Mouse (Mus musculus): Measurements from ENCODE around the gene Hhipl2. TPM values are rescaled to one million over a fixed set of nuclear protein-coding genes. Genes with fewer than 3 reads are reported as not detected.

Gene Hhipl2
- not detected in 2 replicates for polyA plus RNA-seq (2011; ENCODE audit: insufficient read depth, insufficient read length, low read depth, missing spikeins)

- TF ChIP-seq EP300 (IDR thresholded peaks at IDR 0.05; ENCODE audit: insufficient read depth, low read depth, low read length), result no peak
- TF ChIP-seq POLR2A (IDR thresholded peaks at IDR 0.05; ENCODE audit: insufficient read depth, low read length), result no peak
- TF ChIP-seq CTCF (IDR thresholded peaks at IDR 0.05; ENCODE audit: low read depth, low read length), result no peak
- Histone ChIP-seq H3K9ac (ENCODE audit: low read depth, poor library complexity, severe bottlenecking) (no peak within 1 kb of the TSS), H3K4me1 (ENCODE audit: control insufficient read depth, insufficient read depth, low read length) (no peaks in the 10 kb centered on the region), H3K9me3 (replicated peaks; ENCODE audit: control insufficient read depth, insufficient read depth, low read length, poor library complexity, severe bottlenecking) (no peaks in the 10 kb centered on the region), H3K27ac (ENCODE audit: insufficient read depth, low read length) (no peak within 1 kb of the TSS), H3K27me3 (ENCODE audit: control insufficient read depth, insufficient read depth, low read length, poor library complexity, severe bottlenecking) (no peaks in the 10 kb centered on the region), H3K36me3 (ENCODE audit: control insufficient read depth, insufficient read depth, low read length, poor library complexity, severe bottlenecking) (no peaks in the 10 kb centered on the region), H3K4me3 (ENCODE audit: low read depth, low read length) (peak within 1 kb of the TSS; percentile 17; the same call in 1 of the 2 replicates)
Measured at GRCm38 (mm10) chr1:183417873-183418272, at the start of gene Hhipl2. Gene Hhipl2 (plus strand): TSS chr1:183418215.

- peak overlapping the region; percentile 92 for H3K9ac ChIP-seq (ENCODE audit: low read depth, poor library complexity, severe bottlenecking)
- H3K4me3 ChIP-seq (ENCODE audit: low read depth, low read length), result peak overlapping the region; percentile 86
- no peaks in the 10 kb centered on the region for H3K9me3 ChIP-seq (replicated peaks; ENCODE audit: control insufficient read depth, insufficient read depth, low read length, poor library complexity, severe bottlenecking)
- H3K4me1 ChIP-seq (ENCODE audit: control insufficient read depth, insufficient read depth, low read length), result no peaks in the 10 kb centered on the region
- TF ChIP-seq EP300 (IDR thresholded peaks at IDR 0.05; ENCODE audit: insufficient read depth, low read depth, low read length) (no peak), POLR2A (IDR thresholded peaks at IDR 0.05; ENCODE audit: insufficient read depth, low read length) (no peak), CTCF (IDR thresholded peaks at IDR 0.05; ENCODE audit: low read depth, low read length) (no peak)
- no peaks in the 10 kb centered on the region; the same call in 1 of the 2 replicates for H3K36me3 ChIP-seq (ENCODE audit: control insufficient read depth, insufficient read depth, low read length, poor library complexity, severe bottlenecking)
- no peak overlapping the region for H3K27ac ChIP-seq (ENCODE audit: insufficient read depth, low read length)
- no peaks in the 10 kb centered on the region for H3K27me3 ChIP-seq (ENCODE audit: control insufficient read depth, insufficient read depth, low read length, poor library complexity, severe bottlenecking)
Measured at GRCm38 (mm10) chr1:183368601-183369400, 49.2 kb upstream of the Hhipl2 start.

- H3K36me3 ChIP-seq (ENCODE audit: control insufficient read depth, insufficient read depth, low read length, poor library complexity, severe bottlenecking), result no peaks in the 10 kb centered on the region; the same call in 1 of the 2 replicates
- H3K9ac ChIP-seq (ENCODE audit: low read depth, poor library complexity, severe bottlenecking), result peak within 1 kb of the TSS; percentile 92
- H3K4me3 ChIP-seq (ENCODE audit: low read depth, low read length), result peak within 1 kb of the TSS; percentile 86
- H3K4me1 ChIP-seq (ENCODE audit: control insufficient read depth, insufficient read depth, low read length), result no peaks in the 10 kb centered on the region
- H3K27me3 ChIP-seq (ENCODE audit: control insufficient read depth, insufficient read depth, low read length, poor library complexity, severe bottlenecking), result no peaks in the 10 kb centered on the region
- H3K9me3 ChIP-seq (replicated peaks; ENCODE audit: control insufficient read depth, insufficient read depth, low read length, poor library complexity, severe bottlenecking), result no peaks in the 10 kb centered on the region
- H3K27ac ChIP-seq (ENCODE audit: insufficient read depth, low read length), result no peak within 1 kb of the TSS
- no peak for TF ChIP-seq EP300 (IDR thresholded peaks at IDR 0.05; ENCODE audit: insufficient read depth, low read depth, low read length)
- TF ChIP-seq POLR2A (IDR thresholded peaks at IDR 0.05; ENCODE audit: insufficient read depth, low read length), result peak; percentile 11
- TF ChIP-seq CTCF (IDR thresholded peaks at IDR 0.05; ENCODE audit: low read depth, low read length), result no peak
Measured at GRCm38 (mm10) chr1:183369427-183370014, 48.5 kb upstream of the Hhipl2 start, which contains the start of gene Mia3. Gene Mia3 (minus strand): TSS chr1:183369553.

- H3K9me3 ChIP-seq (replicated peaks; ENCODE audit: control insufficient read depth, insufficient read depth, low read length, poor library complexity, severe bottlenecking), result no peaks in the 10 kb centered on the region
- no peak overlapping the region for H3K27ac ChIP-seq (ENCODE audit: insufficient read depth, low read length)
- no peak overlapping the region for H3K4me3 ChIP-seq (ENCODE audit: low read depth, low read length)
- H3K27me3 ChIP-seq (ENCODE audit: control insufficient read depth, insufficient read depth, low read length, poor library complexity, severe bottlenecking), result no peaks in the 10 kb centered on the region
- TF ChIP-seq CTCF (IDR thresholded peaks at IDR 0.05; ENCODE audit: low read depth, low read length) (no peak), POLR2A (IDR thresholded peaks at IDR 0.05; ENCODE audit: insufficient read depth, low read length) (no peak), EP300 (IDR thresholded peaks at IDR 0.05; ENCODE audit: insufficient read depth, low read depth, low read length) (no peak)
- no peaks in the 10 kb centered on the region for H3K4me1 ChIP-seq (ENCODE audit: control insufficient read depth, insufficient read depth, low read length)
- H3K9ac ChIP-seq (ENCODE audit: low read depth, poor library complexity, severe bottlenecking), result no peak overlapping the region
- H3K36me3 ChIP-seq (ENCODE audit: control insufficient read depth, insufficient read depth, low read length, poor library complexity, severe bottlenecking), result no peaks in the 10 kb centered on the region
Measured at GRCm38 (mm10) chr1:183374728-183375127, 43.3 kb upstream of the Hhipl2 start.

GRCm38 (mm10) chr1:183377045-183377444 is 41.0 kb upstream of the Hhipl2 start:
- Histone ChIP-seq H3K4me1 (ENCODE audit: control insufficient read depth, insufficient read depth, low read length) (no peaks in the 10 kb centered on the region), H3K9me3 (replicated peaks; ENCODE audit: control insufficient read depth, insufficient read depth, low read length, poor library complexity, severe bottlenecking) (no peaks in the 10 kb centered on the region), H3K27me3 (ENCODE audit: control insufficient read depth, insufficient read depth, low read length, poor library complexity, severe bottlenecking) (no peaks in the 10 kb centered on the region), H3K36me3 (ENCODE audit: control insufficient read depth, insufficient read depth, low read length, poor library complexity, severe bottlenecking) (no peaks in the 10 kb centered on the region), H3K9ac (ENCODE audit: low read depth, poor library complexity, severe bottlenecking) (no peak overlapping the region), H3K27ac (ENCODE audit: insufficient read depth, low read length) (no peak overlapping the region), H3K4me3 (ENCODE audit: low read depth, low read length) (no peak overlapping the region)
- TF ChIP-seq EP300 (IDR thresholded peaks at IDR 0.05; ENCODE audit: insufficient read depth, low read depth, low read length) (no peak), POLR2A (IDR thresholded peaks at IDR 0.05; ENCODE audit: insufficient read depth, low read length) (no peak), CTCF (IDR thresholded peaks at IDR 0.05; ENCODE audit: low read depth, low read length) (no peak)

All from ES-Bruce4 (cell line).